Mouse (Mus musculus) forebrain, embryonic 15.5 days (tissue): Measurements from ENCODE around the gene Olfr902. TPM values are rescaled to one million over a fixed set of nuclear protein-coding genes. Genes with fewer than 3 reads are reported as not detected.
"Not testable (repeated sequence)": the region's sequence is repeated elsewhere in the genome, so short reads cannot be mapped to it uniquely, and the experiment has no call there.

Experiments used
- ATAC-seq: fragments of 200-750 bp; cut with Nextera tagmentation; replicated peaks from 2 replicates; pipeline ENCODE4 v1.8.0; 2017; ENCODE audit warnings: mild to moderate bottlenecking, moderate TSS enrichment, moderate library complexity
- H3K27ac ChIP-seq: fragments of 300-500 bp; sonication (generic); replicated peaks from 2 replicates; pipeline ENCODE4 v1.5.1; 2015; ENCODE audit warnings: mild to moderate bottlenecking, inconsistent platforms
- H3K27me3 ChIP-seq: fragments of 300-500 bp; sonication (generic); 2 replicates; pipeline ENCODE4 v1.6.1; 2015; ENCODE audit warnings: inconsistent platforms
- H3K36me3 ChIP-seq: fragments of 300-500 bp; sonication (generic); 2 replicates; pipeline ENCODE4 v1.6.1; 2015; ENCODE audit warnings: mild to moderate bottlenecking, inconsistent platforms
- H3K4me1 ChIP-seq: fragments of 300-500 bp; sonication (generic); 2 replicates; pipeline ENCODE4 v1.6.1; 2015; ENCODE audit warnings: inconsistent platforms
- H3K4me2 ChIP-seq: fragments of 300-500 bp; sonication (generic); replicated peaks from 2 replicates; pipeline ENCODE4 v1.6.1; 2015; ENCODE audit warnings: mild to moderate bottlenecking, inconsistent platforms
- H3K4me3 ChIP-seq: fragments of 300-500 bp; sonication (generic); 2 replicates; pipeline ENCODE4 v1.5.1; 2015; ENCODE audit warnings: mild to moderate bottlenecking, inconsistent platforms
- H3K9ac ChIP-seq: fragments of 300-500 bp; sonication (generic); replicated peaks from 2 replicates; pipeline ENCODE4 v1.6.1; 2015; ENCODE audit warnings: mild to moderate bottlenecking, inconsistent platforms
- H3K9me3 ChIP-seq: fragments of 300-500 bp; sonication (generic); 2 replicates; pipeline ENCODE4 v1.6.1; 2016; ENCODE audit warnings: inconsistent platforms
- WGBS: fragments of 180-500 bp; shearing (Covaris S2); methylation state at CpG from one replicate; pipeline ENCODE4 v1.1.7; 2015; ENCODE audit warnings: mixed read lengths; 5-methylcytosine and 5-hydroxymethylcytosine counted together
- polyA plus RNA-seq: library from polyadenylated mRNA; unstranded; fragments of >200 nt; fragmentation: Nextera tagmentation; extraction: Ambion mirVana; gene quantifications from 2 replicates; pipeline ENCODE4 v1.2.1, GENCODE M21; 2015

Gene Olfr902
- polyA plus RNA-seq: not detected in 2 replicates

- Histone ChIP-seq H3K27ac (no peak within 1 kb of the TSS), H3K4me1 (no peaks in the 10 kb centered on the region), H3K36me3 (no peaks in the 10 kb centered on the region), H3K4me2 (no peak within 1 kb of the TSS), H3K27me3 (no peaks in the 10 kb centered on the region), H3K9me3 (no peaks in the 10 kb centered on the region), H3K9ac (no peak within 1 kb of the TSS), H3K4me3 (no peak within 1 kb of the TSS)
- WGBS: 90% methylated on average over 5 of the region's 5 CpGs
- ATAC-seq: no peak
Measured at GRCm38 (mm10) chr9:38447352-38447751, at the start of gene Olfr902. Olfr902 (plus strand) TSS chr9:38447652.

GRCm38 (mm10) chr9:38401398-38401797, 46.1 kb upstream of the Olfr902 start, which contains the start of gene Olfr147:
Olfr147 (plus strand) TSS chr9:38401698.
- H3K9me3 ChIP-seq: no peaks in the 10 kb centered on the region
- H3K4me2 ChIP-seq: no peak within 1 kb of the TSS
- H3K36me3 ChIP-seq: no peaks in the 10 kb centered on the region
- no peak within 1 kb of the TSS for H3K4me3 ChIP-seq
- no peak within 1 kb of the TSS for H3K9ac ChIP-seq
- H3K27ac ChIP-seq: no peak within 1 kb of the TSS
- ATAC-seq: no peak
- WGBS: 85% methylated on average over 1 of the region's 1 CpGs
- H3K27me3 ChIP-seq: no peaks in the 10 kb centered on the region
- no peaks in the 10 kb centered on the region for H3K4me1 ChIP-seq

GRCm38 (mm10) chr9:38407502-38407901, 40.0 kb upstream of the Olfr902 start:
- not testable (repeated sequence) for H3K4me2 ChIP-seq, ATAC-seq, H3K36me3 ChIP-seq, H3K9ac ChIP-seq, H3K4me3 ChIP-seq, H3K4me1 ChIP-seq, H3K9me3 ChIP-seq, H3K27me3 ChIP-seq, H3K27ac ChIP-seq
- WGBS: 87% methylated on average over 3 of the region's 3 CpGs

- not testable (repeated sequence) for H3K4me2 ChIP-seq, H3K36me3 ChIP-seq, ATAC-seq, H3K4me1 ChIP-seq, H3K27ac ChIP-seq, H3K9me3 ChIP-seq, H3K27me3 ChIP-seq, H3K4me3 ChIP-seq, H3K9ac ChIP-seq
- WGBS: 96% methylated on average over 14 of the region's 14 CpGs
Measured at GRCm38 (mm10) chr9:38413502-38413901, 34.0 kb upstream of the Olfr902 start.

GRCm38 (mm10) chr9:38423801-38424200, 23.7 kb upstream of the Olfr902 start:
- no peaks in the 10 kb centered on the region for H3K36me3 ChIP-seq
- no peak overlapping the region for H3K4me3 ChIP-seq
- H3K4me1 ChIP-seq: no peaks in the 10 kb centered on the region
- no peak overlapping the region for H3K4me2 ChIP-seq
- H3K9me3 ChIP-seq: no peaks in the 10 kb centered on the region
- ATAC-seq: no peak
- H3K27ac ChIP-seq: no peak overlapping the region
- no peak overlapping the region for H3K9ac ChIP-seq
- H3K27me3 ChIP-seq: no peaks in the 10 kb centered on the region

GRCm38 (mm10) chr9:38427026-38427425, 20.4 kb upstream of the Olfr902 start:
- Histone ChIP-seq H3K9ac (no peak overlapping the region), H3K9me3 (no peaks in the 10 kb centered on the region)
- 50% methylated on average over 1 of the region's 1 CpGs for WGBS

GRCm38 (mm10) chr9:38429155-38429554, 18.3 kb upstream of the Olfr902 start, which contains the start of gene Olfr901:
Olfr901 (plus strand) TSS chr9:38429455.
- WGBS: 85% methylated on average over 1 of the region's 1 CpGs
- ATAC-seq: no peak
- Histone ChIP-seq H3K27ac (no peak within 1 kb of the TSS), H3K4me3 (no peak within 1 kb of the TSS), H3K4me1 (no peaks in the 10 kb centered on the region), H3K9ac (no peak within 1 kb of the TSS), H3K36me3 (no peaks in the 10 kb centered on the region), H3K4me2 (no peak within 1 kb of the TSS), H3K9me3 (no peaks in the 10 kb centered on the region), H3K27me3 (no peaks in the 10 kb centered on the region)

More at GRCm38 (mm10) chr9:38427026-38427425, 20.4 kb upstream of the Olfr902 start:
- no peaks in the 10 kb centered on the region for H3K27me3 ChIP-seq
- H3K4me1 ChIP-seq: no peaks in the 10 kb centered on the region
- H3K27ac ChIP-seq: no peak overlapping the region
- H3K4me3 ChIP-seq: no peak overlapping the region
- no peak for ATAC-seq
- no peaks in the 10 kb centered on the region for H3K36me3 ChIP-seq
- H3K4me2 ChIP-seq: no peak overlapping the region

GRCm38 (mm10) chr9:38462844-38463243, 15.4 kb downstream of the Olfr902 start, which contains the start of gene Olfr904:
Olfr904 (plus strand) TSS chr9:38463144.
- Histone ChIP-seq H3K9me3 (no peaks in the 10 kb centered on the region), H3K36me3 (no peaks in the 10 kb centered on the region), H3K4me2 (no peak within 1 kb of the TSS), H3K27me3 (no peaks in the 10 kb centered on the region), H3K9ac (no peak within 1 kb of the TSS), H3K27ac (no peak within 1 kb of the TSS), H3K4me3 (no peak within 1 kb of the TSS), H3K4me1 (no peaks in the 10 kb centered on the region)
- ATAC-seq: no peak

GRCm38 (mm10) chr9:38470807-38471206, 23.4 kb downstream of the Olfr902 start, which contains the start of gene Olfr905:
Olfr905 (plus strand) TSS chr9:38471107.
- Histone ChIP-seq H3K4me1 (no peaks in the 10 kb centered on the region), H3K9ac (no peak within 1 kb of the TSS), H3K9me3 (no peaks in the 10 kb centered on the region), H3K36me3 (no peaks in the 10 kb centered on the region), H3K4me3 (no peak within 1 kb of the TSS), H3K27me3 (no peaks in the 10 kb centered on the region), H3K4me2 (no peak within 1 kb of the TSS), H3K27ac (no peak within 1 kb of the TSS)
- no peak for ATAC-seq

- H3K27me3 ChIP-seq: no peaks in the 10 kb centered on the region
- H3K4me3 ChIP-seq: no peak within 1 kb of the TSS
- no peaks in the 10 kb centered on the region for H3K36me3 ChIP-seq
- H3K4me2 ChIP-seq: no peak within 1 kb of the TSS
- 89% methylated on average over 3 of the region's 3 CpGs for WGBS
- no peaks in the 10 kb centered on the region for H3K4me1 ChIP-seq
- no peak within 1 kb of the TSS for H3K9ac ChIP-seq
- no peaks in the 10 kb centered on the region for H3K9me3 ChIP-seq
- no peak within 1 kb of the TSS for H3K27ac ChIP-seq
- ATAC-seq: no peak
Measured at GRCm38 (mm10) chr9:38486785-38487184, 39.3 kb downstream of the Olfr902 start, which contains the start of gene Olfr906. Olfr906 (plus strand) TSS chr9:38487085.

- WGBS: 88% methylated on average over 2 of the region's 2 CpGs
Measured at GRCm38 (mm10) chr9:38495501-38495900, 48.0 kb downstream of the Olfr902 start, which contains the start of gene Olfr907. Olfr907 (plus strand) TSS chr9:38495801.

More at GRCm38 (mm10) chr9:38495501-38495900, 48.0 kb downstream of the Olfr902 start, which contains the start of gene Olfr907:
- Histone ChIP-seq H3K4me1 (no peaks in the 10 kb centered on the region), H3K4me2 (no peak within 1 kb of the TSS), H3K27ac (no peak within 1 kb of the TSS), H3K36me3 (no peaks in the 10 kb centered on the region), H3K27me3 (no peaks in the 10 kb centered on the region), H3K9me3 (no peaks in the 10 kb centered on the region), H3K9ac (no peak within 1 kb of the TSS), H3K4me3 (no peak within 1 kb of the TSS)
- no peak for ATAC-seq
